Mouse (Mus musculus): ENCODE data around the gene Cdkal1. TPM values are rescaled to one million over a fixed set of nuclear protein-coding genes. Genes with fewer than 3 reads are reported as not detected.

The Cdkal1 gene
- polyA plus RNA-seq, 1 experiment from 2014 or later, result 35.4 TPM

DNA sequence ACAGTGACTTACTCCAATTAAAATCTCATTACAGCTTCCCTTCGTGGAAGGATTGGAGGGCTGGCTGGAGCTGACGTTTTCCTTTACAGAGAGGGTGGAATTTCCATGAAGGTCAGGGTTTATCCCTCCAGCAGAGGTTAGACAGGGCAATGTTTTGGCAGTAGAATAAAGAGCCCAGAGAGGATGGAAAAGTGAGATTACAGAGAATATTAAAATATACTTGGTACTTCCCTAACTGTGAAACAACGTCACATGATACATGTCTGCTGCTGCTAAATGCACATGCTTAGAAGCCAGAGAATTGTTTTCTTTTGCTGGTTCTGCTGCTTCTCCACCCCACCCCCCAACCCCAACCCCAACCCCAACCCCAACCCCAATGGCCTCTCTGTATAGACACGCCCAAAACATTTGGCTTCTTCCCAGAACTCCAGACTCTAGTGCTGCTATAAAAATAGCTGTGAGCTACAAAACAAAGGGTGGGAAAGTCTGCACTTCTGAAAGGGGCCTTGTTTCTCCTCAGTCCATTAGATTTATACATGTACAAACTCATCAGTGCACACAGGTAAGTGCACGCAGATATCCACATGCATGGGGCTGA is 677.5 kb downstream of the Cdkal1 start:
- ATAC-seq (ENCODE audit: insufficient read depth) (peak; percentile 78; the same call in 1 of the 2 replicates), DNase-seq (peak; percentile 74)
- no peak overlapping the region; the same call in 1 of the 2 replicates for H3K27ac ChIP-seq (ENCODE audit: low read depth)
- no peaks in the 10 kb centered on the region for H3K9me3 ChIP-seq (ENCODE audit: low read depth, low read length)
- H3K36me3 ChIP-seq (ENCODE audit: insufficient read depth), result no peaks in the 10 kb centered on the region
- WGBS, result 32% methylated on average over 5 of the region's 5 CpGs
- no peak overlapping the region for H3K4me2 ChIP-seq
- no peak overlapping the region for H3K4me3 ChIP-seq (ENCODE audit: low read depth, low read length)
- no peaks in the 10 kb centered on the region for H3K27me3 ChIP-seq (ENCODE audit: insufficient read depth, low read length)
- no peak overlapping the region for H3K9ac ChIP-seq
- H3K4me1 ChIP-seq (ENCODE audit: insufficient read depth), result no peaks in the 10 kb centered on the region
- no peak for TF ChIP-seq CTCF (IDR thresholded peaks at IDR 0.05; ENCODE audit: low read depth)

DNA sequence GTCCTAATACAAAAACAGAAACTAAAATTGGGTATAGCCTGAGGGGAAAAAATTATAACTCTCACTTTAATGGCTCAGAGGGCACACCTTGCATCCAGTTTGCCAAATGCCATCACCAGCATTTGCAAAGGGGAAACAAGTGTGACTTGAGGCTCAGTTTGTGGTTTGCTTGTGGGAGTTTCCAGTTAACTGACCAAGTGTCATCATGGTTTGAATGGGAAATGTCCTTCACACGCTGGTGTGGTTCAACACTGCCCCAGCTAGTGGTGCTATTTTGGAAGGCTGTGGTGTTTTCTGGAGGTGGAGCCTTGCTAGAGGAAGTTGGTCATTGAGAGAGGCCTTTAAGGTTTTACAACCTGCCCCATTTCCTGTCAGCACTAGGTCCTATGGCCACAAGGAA is 686.1 kb downstream of the Cdkal1 start:
- Histone ChIP-seq H3K9ac (no peak overlapping the region), H3K4me3 (ENCODE audit: low read depth, low read length) (no peak overlapping the region), H3K36me3 (ENCODE audit: insufficient read depth) (no peaks in the 10 kb centered on the region), H3K27ac (ENCODE audit: low read depth) (no peak overlapping the region), H3K27me3 (ENCODE audit: insufficient read depth, low read length) (no peaks in the 10 kb centered on the region), H3K4me1 (ENCODE audit: insufficient read depth) (no peaks in the 10 kb centered on the region), H3K4me2 (no peak overlapping the region), H3K9me3 (ENCODE audit: low read depth, low read length) (no peaks in the 10 kb centered on the region)
- ATAC-seq (ENCODE audit: insufficient read depth) (no peak), DNase-seq (no peak)
- no peak for TF ChIP-seq CTCF (IDR thresholded peaks at IDR 0.05; ENCODE audit: low read depth)
- WGBS, result 38% methylated on average over 1 of the region's 1 CpGs

DNA sequence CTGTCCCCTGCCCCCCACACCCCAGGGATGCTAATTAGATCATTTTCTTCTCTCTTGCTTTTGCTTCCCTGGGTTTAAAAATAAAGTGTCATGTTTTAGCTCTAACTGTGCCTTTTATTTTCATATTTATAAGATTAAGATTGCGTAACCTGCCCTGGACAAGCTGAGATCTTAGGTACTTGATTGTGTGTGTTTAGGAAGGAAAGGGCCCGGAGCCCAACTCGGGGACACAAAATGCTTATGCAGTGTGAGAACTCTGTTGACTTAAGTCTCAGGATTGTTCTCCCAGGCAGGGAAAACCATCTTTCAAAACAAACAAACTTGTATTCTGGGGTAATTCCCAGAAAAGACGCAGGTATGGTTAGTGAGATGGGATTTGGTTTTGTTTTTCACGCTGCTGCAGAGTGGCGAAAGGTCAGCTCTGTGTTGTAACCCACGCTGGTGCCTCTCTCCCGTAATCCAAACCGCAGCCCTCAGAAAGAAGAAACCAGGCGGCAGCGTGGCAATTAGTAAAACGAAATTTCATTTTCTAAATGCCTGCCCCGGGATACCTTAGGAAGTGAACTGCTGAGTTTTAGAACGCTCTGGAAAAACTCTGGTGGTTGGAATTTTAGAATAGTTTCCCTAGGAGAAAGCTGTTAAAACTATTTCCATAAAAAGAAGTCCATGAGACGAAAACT is 690.5 kb downstream of the Cdkal1 start:
- TF ChIP-seq CTCF (IDR thresholded peaks at IDR 0.05; ENCODE audit: low read depth), result no peak
- H3K9me3 ChIP-seq (ENCODE audit: low read depth, low read length), result no peaks in the 10 kb centered on the region
- no peak overlapping the region for H3K4me2 ChIP-seq
- no peak overlapping the region for H3K27ac ChIP-seq (ENCODE audit: low read depth)
- no peaks in the 10 kb centered on the region for H3K4me1 ChIP-seq (ENCODE audit: insufficient read depth)
- H3K36me3 ChIP-seq (ENCODE audit: insufficient read depth), result no peaks in the 10 kb centered on the region
- no peak for ATAC-seq (ENCODE audit: insufficient read depth)
- 42% methylated on average over 15 of the region's 15 CpGs for WGBS
- DNase-seq, result no peak
- no peaks in the 10 kb centered on the region for H3K27me3 ChIP-seq (ENCODE audit: insufficient read depth, low read length)
- H3K9ac ChIP-seq, result no peak overlapping the region
- H3K4me3 ChIP-seq (ENCODE audit: low read depth, low read length), result no peak overlapping the region

DNA sequence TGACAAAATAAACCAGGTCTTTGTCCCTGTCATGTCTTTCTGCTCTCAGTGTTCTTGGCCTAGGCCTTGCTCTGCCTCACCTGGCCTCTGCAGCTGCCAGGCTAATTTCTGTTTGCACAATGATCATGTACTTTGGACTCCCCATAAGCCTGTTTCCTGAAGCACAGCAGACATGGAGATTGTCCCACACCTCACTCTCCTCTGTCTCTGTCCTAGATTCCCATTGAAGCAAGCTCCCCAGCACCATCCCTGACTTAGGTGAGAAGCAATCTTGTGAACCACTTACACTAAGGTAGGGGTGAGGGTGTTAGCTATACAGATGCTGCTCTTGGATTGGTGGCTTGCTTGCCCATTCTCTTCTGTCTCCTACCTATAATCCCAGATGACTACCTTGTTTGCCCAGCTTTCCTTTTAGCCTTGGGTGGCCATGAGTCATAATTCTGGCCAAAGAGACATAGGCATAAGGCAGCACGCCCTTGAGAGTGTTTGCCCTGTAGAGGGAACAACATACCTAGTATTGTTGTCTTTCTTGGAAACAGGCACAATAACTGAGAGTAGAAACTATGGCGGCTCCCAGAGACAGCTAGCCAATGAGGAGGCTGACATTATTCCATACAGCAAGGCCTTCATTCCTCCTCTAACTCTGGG is 692.5 kb downstream of the Cdkal1 start:
- Histone ChIP-seq H3K9ac (no peak overlapping the region), H3K9me3 (ENCODE audit: low read depth, low read length) (no peaks in the 10 kb centered on the region), H3K4me2 (no peak overlapping the region), H3K4me3 (ENCODE audit: low read depth, low read length) (no peak overlapping the region), H3K4me1 (ENCODE audit: insufficient read depth) (no peaks in the 10 kb centered on the region), H3K27ac (ENCODE audit: low read depth) (no peak overlapping the region), H3K27me3 (ENCODE audit: insufficient read depth, low read length) (no peaks in the 10 kb centered on the region), H3K36me3 (ENCODE audit: insufficient read depth) (no peaks in the 10 kb centered on the region)
- DNase-seq (no peak), ATAC-seq (ENCODE audit: insufficient read depth) (no peak)
- 86% methylated on average over 2 of the region's 2 CpGs for WGBS
- no peak for TF ChIP-seq CTCF (IDR thresholded peaks at IDR 0.05; ENCODE audit: low read depth)

DNA sequence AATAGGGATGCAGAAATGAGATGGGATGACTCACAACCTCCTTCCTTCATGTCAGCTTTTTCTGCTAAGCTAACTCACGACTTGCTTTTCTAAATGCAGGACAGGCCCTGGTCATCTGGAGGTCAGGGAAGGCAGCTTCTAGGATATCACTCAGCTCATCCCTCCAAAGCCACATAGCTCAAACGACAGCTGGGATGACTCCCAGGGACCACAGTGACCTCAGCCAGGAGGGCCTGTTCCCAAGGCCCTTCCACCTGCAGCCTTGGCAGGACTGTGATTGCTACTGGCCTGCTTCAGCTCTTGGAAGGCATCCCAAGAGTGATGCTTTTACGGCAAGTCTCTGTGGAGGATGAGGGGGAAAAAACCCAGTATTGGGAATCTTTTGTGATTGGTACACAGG is 693.0 kb downstream of the Cdkal1 start:
- WGBS, result 31% methylated on average over 3 of the region's 3 CpGs
- no peak overlapping the region for H3K4me3 ChIP-seq (ENCODE audit: low read depth, low read length)
- H3K9me3 ChIP-seq (ENCODE audit: low read depth, low read length), result no peaks in the 10 kb centered on the region
- ATAC-seq (ENCODE audit: insufficient read depth), result no peak
- no peak for TF ChIP-seq CTCF (IDR thresholded peaks at IDR 0.05; ENCODE audit: low read depth)
- H3K4me1 ChIP-seq (ENCODE audit: insufficient read depth), result no peaks in the 10 kb centered on the region
- no peak overlapping the region for H3K9ac ChIP-seq
- H3K27ac ChIP-seq (ENCODE audit: low read depth), result no peak overlapping the region
- H3K36me3 ChIP-seq (ENCODE audit: insufficient read depth), result no peaks in the 10 kb centered on the region
- no peaks in the 10 kb centered on the region for H3K27me3 ChIP-seq (ENCODE audit: insufficient read depth, low read length)
- no peak overlapping the region for H3K4me2 ChIP-seq
- DNase-seq, result no peak

DNA sequence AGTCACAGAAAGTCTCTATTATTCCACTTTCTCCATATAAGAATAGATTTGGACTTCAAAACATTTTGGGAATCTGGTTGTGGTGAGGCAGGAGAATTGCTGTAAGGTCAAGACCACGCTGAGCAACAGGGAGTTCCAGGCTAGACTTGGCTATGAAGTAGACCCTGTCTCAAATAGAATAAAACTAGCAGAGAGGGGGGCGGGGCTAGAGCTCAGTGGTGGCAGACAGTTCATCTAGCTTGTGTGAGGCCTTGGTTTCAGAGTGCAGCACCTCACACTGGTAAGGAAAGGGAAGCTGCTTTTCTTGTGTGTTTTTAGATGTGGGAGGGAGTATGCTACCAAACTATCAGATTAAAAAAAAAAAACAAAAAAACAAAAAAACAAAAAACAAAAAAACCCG is 694.0 kb downstream of the Cdkal1 start:
- no peaks in the 10 kb centered on the region for H3K9me3 ChIP-seq (ENCODE audit: low read depth, low read length)
- WGBS, result 74% methylated on average over 3 of the region's 3 CpGs
- H3K27me3 ChIP-seq (ENCODE audit: insufficient read depth, low read length), result no peaks in the 10 kb centered on the region
- DNase-seq, result no peak
- no peak overlapping the region for H3K27ac ChIP-seq (ENCODE audit: low read depth)
- H3K4me1 ChIP-seq (ENCODE audit: insufficient read depth), result no peaks in the 10 kb centered on the region
- no peak overlapping the region for H3K9ac ChIP-seq
- no peak overlapping the region for H3K4me3 ChIP-seq (ENCODE audit: low read depth, low read length)
- no peaks in the 10 kb centered on the region for H3K36me3 ChIP-seq (ENCODE audit: insufficient read depth)
- H3K4me2 ChIP-seq, result no peak overlapping the region
- TF ChIP-seq CTCF (IDR thresholded peaks at IDR 0.05; ENCODE audit: low read depth), result no peak
- no peak for ATAC-seq (ENCODE audit: insufficient read depth)

DNA sequence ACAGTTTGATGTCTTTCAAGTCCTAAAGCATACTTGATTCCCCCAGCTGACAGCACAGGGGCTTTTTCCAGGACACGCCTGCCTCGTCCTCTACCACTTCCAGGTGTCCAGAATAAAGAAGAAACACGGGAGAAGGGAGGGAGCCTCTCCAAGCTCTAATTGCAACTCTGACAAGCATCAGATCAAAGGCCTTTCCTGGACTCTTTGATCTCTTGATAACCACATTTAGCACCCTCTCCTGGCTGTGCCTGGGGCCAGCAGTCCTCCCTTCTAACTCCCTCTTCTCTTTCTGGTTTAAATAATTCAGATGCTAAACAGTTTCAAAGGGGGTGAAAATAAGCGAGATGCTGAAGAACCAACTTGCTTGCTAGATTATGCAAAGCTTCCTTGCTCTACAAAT is 698.8 kb downstream of the Cdkal1 start:
- Histone ChIP-seq H3K4me3 (ENCODE audit: low read depth, low read length) (no peak overlapping the region), H3K27ac (ENCODE audit: low read depth) (no peak overlapping the region), H3K27me3 (ENCODE audit: insufficient read depth, low read length) (no peaks in the 10 kb centered on the region), H3K4me2 (no peak overlapping the region), H3K9me3 (ENCODE audit: low read depth, low read length) (no peaks in the 10 kb centered on the region), H3K4me1 (ENCODE audit: insufficient read depth) (no peaks in the 10 kb centered on the region), H3K9ac (no peak overlapping the region), H3K36me3 (ENCODE audit: insufficient read depth) (no peaks in the 10 kb centered on the region)
- 0 out of 2 replicates have a peak, but pooled peaks have one; percentile 7 for TF ChIP-seq CTCF (IDR thresholded peaks at IDR 0.05; ENCODE audit: low read depth)
- DNase-seq (no peak), ATAC-seq (ENCODE audit: insufficient read depth) (no peak)
- 25% methylated on average over 4 of the region's 4 CpGs for WGBS

Measured in lung, embryonic 14.5 days (tissue).